Mouse (Mus musculus) thymus, adult 2 months (tissue): ENCODE measurements at regions not wholly inside any gene's neighbourhood (a gene's known extent, or its start where the extent isn't known, plus 50 kb on each side); places are given as distances from the start of the nearest gene placed in this dataset.

ENCODE experiments used
- CTCF ChIP-seq: fragments of 200-500 bp; IDR thresholded peaks from 2 replicates; pipeline ENCODE4 v1.5.1; 2012; ENCODE audit warnings: mild to moderate bottlenecking, control low read depth, low read length, moderate library complexity, borderline replicate concordance; ENCODE audit not compliant: control insufficient read depth, poor library complexity, insufficient read depth; ENCODE audit errors: extremely low read depth
- POLR2A ChIP-seq: fragments of 200-500 bp; IDR thresholded peaks from 2 replicates; pipeline ENCODE4 v1.6.1; 2012; ENCODE audit warnings: mild to moderate bottlenecking, low read length, control low read depth, moderate library complexity; ENCODE audit not compliant: control insufficient read depth, poor library complexity, insufficient read depth; ENCODE audit errors: extremely low read depth

- TF ChIP-seq CTCF, result no peak
- no peak for TF ChIP-seq POLR2A
Observed at GRCm38 (mm10) chr2:45339866-45340265, 222.7 kb upstream of the Zeb2 start.
